Mouse (Mus musculus) brain, embryonic 18.5 days (tissue): ENCODE measurements around the gene Slc22a14.

Source experiments
- DNase-seq: peaks from one replicate; pipeline ENCODE4 v3.0.0-alpha.2; 2012; ENCODE audit warnings: low read depth, low spot score

Gene Slc22a14

DNA sequence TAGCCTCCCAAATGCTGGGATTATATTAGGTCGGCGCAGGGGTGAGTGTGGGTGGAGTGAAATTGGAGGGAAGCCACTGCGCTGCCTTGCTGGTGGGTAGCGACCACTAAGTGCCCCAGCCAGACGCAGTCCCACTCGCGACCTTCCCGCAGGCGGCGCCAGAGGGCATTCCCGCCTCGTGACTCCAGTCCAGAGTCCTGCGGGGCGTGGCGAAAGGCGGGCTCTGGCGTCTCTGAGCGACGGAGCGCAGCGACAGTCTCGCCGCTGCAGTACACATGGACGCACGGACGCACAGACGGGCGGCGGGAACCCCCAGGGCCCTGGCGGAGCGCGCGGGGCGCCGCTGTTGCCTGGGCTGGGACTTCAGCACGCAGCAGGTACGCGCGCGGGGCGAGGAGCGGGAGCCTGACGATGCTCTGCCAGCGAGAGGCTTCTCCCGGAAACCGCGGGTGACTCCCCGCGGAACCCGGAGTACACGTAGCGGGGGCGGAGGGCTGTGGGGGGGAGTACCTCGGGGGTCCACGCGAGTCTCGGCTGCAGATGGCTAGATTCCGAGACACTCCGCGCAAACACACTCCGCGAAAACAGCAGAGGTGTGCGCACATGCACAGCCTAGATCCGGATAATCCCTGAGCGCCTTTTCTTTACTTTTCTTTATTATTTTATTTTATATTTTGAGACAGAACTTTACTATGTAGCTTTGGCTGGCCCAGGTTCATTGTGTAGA is 7.9 kb downstream of the Slc22a14 start, which contains the start of gene Xylb:
Gene Xylb (plus strand): TSS at position 51 of the 727 bp plus-strand sequence.
- DNase-seq: peak; percentile 42

DNA sequence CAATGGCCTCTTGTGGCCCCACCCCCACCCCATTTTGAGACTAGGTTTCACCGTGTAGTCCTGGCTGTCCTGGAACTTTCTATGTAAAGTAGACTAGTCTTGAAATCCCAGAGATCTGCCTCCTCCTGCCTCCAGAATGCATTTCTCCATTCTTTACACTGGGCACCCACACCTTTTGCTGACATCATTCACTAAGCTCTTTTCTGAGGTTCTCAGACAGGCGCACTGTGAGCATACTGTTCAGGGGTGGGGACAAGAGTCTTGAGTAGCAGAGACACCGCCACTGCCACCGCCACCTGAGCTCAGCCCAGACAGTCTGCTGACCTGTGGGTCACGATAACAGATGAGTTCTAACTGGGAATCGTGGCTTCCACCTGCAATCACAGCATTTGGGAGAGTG is 9.4 kb downstream of the Slc22a14 start:
- DNase-seq: no peak

DNA sequence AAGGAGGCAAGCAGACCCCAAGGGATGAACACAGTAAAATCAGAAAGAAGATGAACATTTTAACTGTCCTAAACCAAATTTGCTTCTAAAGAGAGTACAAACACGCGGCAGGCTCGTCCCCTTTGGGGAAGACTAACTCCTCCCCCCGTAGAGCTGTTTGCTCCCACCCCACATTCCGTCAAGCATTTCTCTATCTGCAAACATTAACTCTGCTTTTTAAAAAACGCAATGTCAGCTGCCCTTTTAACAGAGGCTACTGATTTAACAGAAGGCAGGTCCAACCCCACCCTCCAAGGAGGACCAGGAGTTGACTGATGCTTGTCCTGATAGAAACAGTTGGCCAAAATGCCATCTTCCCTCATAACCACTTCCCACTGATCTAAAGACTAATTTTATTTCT is 11.4 kb downstream of the Slc22a14 start:
- no peak for DNase-seq

DNA sequence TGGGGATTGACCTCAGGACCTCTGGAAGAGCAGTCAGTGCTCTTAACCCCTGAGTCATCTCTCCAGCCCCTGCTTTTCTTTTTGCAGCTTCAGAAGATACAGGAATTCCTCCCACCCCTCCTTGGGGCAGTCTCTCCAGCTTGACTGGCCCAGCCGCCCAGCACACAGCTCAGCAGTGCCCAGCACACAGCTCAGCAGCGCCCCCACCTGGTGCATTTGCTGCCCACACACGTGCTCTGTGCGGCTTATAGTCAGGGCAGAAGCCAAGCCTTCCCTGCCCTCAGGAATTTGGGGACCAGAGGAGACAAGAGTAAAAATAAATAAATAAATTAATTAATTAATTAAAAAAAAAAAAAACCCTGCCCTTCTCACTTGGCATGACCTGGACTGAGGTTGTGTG is 13.3 kb downstream of the Slc22a14 start:
- no peak for DNase-seq

DNA sequence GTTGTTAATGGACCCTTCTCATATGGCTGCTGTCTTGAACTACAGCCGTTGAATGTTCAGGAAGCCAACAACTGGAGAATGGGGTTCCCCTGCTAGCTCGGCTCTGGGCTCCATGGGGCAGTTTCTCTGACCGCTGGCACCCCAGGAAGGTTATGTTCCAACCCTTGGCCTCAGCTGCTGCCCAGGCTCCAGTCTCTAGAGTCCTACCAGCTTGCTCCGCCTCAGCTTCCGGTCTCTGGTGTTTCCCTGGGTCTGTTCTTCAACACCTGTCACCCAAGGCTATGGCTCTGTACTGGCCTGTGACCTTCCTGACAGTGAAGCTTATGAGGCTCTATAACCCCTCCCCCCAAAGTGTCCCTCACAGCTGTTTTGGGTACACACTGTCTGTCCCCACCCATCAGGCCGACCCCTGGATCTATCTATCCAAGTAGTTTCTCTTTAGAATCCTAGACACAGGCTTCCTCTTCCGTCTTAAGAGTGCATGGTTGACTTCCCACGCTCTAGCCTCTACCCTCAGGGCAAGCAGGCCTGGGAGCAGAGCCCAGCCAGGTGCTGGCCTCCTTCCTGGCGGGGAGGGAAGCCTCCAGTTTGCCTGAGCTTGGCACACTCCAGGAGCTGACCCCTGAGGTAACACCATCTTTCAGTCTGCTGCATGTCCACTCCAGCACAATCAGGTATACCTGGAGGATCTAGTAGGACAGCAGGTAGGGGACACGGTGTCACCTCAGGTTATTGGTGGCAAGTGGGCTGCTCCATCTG is 14.2 kb downstream of the Slc22a14 start:
- no peak for DNase-seq

DNA sequence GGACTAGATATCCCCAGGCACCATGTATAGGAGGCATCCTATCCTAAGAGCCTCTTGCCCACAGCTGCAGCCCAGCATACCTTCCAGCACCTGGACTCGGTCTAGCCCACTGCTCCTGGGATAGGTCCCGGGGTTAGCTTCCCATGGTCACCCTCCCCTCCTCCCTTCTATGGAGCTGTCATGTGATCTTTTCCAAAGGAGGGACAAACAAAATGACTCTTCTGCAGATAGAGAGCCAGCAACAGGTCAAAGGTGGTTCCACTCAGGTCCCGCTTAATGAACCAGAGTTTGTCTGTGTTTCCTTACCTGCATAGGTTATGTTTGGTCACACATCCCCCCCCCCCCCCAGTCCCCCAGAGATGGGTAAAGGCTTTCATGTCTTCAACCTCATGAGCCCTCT is 14.8 kb downstream of the Slc22a14 start:
- DNase-seq: no peak

DNA sequence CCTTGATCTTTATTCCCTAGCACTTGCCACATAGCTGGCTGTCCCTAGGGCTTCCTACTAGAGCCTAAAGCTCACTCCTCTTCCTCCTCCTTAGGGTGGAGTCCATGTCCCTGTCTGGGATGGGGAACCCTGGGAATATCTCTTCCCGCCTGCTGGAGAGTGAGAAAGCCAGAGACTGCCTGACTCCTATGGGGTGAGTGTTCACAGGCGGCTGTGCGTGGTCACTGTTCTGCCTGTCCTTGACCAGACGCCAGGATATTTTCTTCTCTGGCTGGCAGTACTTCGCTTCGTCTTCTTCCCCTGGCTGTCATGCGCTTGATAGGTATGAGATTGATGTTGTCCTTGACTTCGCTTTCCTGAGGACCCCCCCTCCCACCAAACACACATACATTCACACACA is 19.0 kb downstream of the Slc22a14 start:
- no peak for DNase-seq

DNA sequence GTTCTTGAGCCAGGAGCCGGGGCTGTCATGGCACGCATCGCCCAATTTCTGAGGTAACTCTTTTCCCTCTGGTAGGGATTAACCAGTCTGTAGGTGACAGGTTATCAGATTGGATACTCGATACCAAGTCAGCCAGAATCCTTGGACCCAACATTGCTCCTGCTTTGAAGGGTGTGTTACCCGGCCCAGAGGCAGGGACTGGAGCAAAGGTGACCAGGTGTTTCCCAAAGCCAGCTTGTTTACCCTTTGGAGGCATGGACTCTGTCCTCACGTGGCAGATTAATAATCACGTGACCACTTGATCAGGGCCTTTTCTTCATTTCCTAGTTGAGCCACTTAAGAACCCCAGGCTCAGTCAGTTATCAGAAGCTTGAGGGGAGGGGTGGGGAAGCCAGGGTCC is 22.6 kb downstream of the Slc22a14 start:
- DNase-seq: no peak

DNA sequence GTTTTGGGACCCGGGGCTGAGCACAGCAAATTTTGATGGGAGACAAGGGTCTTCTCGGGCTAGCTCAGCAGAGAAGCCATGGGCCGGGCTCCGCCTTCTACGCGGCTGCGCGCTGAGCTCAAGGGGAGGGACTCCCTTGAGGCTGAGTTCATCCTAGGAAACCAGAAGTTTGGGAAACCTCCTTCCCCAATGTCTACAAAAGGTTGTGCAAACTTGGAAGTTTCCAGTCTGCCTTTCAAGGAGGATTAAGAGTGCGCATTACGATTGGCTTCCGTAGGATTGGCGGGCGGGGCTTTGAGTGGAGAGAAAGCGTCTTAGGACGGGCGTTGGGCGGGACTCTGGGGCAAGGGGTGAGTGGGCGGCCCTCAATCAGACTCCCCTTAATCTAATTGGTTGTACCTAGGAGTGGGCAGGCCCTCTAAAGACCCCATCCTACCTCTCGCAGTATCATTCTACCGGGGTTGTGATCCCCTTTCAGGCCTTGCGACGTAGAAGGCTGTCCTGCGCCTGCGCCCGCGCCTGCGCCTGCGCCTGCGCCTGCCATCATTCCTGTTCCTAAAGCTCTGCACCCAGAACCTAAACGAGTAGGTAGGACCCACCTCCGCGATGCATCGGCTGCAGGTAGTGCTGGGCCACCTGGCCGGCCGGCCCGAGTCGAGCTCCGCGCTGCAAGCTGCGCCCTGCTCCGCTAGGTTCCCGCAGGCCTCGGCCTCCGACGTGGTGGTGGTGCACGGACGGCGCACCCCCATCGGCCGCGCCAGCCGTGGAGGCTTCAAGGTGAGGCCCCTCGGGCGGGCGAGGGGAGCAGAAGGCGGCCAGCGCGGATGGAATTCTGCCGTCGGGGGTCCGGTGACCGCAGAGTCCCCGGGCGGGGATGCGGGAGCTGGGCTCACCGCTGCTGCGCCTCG is 24.2 kb downstream of the Slc22a14 start, which contains the start of gene Myd88:
Gene Myd88 (minus strand): TSS at position 503 of the 908 bp plus-strand sequence.
- DNase-seq: peak; percentile 95

DNA sequence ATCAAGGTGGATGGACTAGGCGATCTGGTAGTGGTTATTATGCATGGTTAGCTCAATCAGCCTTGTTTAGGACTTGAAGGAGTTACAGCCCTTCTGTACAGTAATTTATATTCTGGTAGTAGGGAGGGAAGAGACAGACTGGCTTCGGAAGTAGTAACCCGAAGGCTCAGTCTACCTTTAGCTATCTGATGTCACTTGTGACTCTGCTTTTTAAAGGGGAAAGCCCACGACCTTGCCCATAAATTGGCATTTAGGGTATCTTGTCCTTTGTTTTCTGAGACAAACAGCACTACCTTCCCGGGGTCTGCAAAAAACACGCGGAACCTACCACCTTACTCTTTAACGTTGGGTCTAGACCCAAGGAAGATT is 25.2 kb downstream of the Slc22a14 start:
- DNase-seq: no peak

DNA sequence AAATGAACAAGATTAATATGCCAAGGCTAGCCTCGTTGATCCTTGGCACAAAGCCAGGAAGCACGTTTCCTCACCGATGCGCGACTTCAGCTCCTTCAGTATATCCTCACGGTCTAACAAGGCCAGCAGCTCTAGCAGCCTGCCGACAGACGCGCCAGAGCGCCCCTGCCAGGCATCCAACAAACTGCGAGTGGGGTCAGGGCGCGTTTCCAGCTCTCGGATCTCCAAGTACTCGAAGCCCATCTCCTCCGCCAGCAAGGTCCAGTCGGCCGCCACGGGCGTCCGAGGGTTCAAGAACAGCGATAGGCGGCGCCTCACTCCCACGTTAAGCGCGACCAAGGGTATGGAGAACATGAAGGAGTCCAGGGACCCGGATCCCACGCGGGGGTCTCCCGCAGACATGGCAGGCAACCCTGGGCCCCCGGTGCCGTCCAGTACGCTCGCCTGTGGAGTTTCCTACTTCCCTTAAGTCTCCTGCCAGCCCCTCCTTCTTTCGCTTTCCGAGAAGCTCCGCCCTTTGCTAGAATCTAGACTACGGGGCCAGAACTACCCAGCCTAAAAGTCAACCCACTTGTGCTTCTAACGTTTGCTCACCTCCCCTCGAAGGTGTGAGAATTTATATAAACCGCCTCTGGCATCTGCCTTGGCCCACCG is 25.7 kb downstream of the Slc22a14 start, which contains the start of gene Acaa1a:
Gene Acaa1a (plus strand): TSS at position 119 of the 654 bp plus-strand sequence.
- DNase-seq: no peak

DNA sequence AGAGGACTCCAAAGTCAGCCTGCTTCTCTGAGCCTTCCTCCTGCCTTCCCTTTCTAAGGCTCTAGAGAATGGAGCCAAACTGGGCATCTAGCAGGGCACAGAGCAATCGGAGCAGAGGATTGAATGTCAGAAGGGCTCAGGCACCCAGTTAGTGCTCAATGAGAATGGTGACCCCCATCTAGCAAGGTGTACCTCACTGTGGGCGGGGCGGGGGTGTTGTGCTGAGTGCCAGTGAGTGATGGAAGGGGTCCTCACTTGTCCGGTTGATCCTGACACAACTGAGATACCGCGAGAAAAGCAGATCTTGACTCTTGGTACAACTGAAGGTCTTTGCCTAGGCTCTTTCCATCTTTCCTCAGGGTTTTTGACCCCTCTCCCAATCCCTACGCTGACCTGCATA is 26.2 kb downstream of the Slc22a14 start:
- DNase-seq: no peak

DNA sequence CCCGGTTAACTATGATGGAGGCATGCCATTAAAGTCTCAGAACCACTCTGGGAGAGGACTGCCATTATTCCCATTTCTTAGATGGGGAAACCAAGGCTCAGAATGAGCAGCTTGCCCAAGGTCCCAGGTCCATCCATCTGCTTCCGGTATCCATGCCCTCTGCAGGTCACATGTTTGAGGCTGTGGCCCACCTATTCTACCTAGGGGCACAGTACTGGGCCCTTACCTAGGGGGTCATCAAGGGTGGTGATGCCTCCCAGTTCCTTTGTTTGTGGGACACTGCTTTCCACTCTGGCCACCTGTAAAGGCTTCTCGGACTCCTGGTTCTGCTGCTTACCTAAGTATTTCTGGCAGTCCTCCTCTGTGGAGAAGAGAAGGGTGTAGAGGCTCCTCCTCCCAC is 27.0 kb downstream of the Slc22a14 start:
- DNase-seq: no peak

DNA sequence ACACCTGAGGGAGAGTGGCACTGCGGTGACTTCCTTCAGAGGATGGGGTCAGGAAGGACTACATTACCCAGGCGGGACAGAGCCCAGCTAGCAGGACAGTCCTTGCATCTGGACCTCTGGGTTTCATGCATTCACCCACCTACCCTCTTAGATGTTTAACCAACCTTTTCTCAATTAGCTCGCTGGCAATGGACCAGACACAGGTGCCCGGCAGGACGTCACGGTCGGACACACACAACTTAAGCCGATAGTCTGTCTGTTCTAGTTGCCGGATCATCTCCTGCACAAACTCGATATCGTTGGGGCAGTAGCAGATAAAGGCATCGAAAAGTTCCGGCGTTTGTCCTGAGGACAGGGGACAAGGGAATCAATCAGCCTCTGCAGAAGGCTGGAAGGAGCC is 27.5 kb downstream of the Slc22a14 start:
- DNase-seq: no peak

DNA sequence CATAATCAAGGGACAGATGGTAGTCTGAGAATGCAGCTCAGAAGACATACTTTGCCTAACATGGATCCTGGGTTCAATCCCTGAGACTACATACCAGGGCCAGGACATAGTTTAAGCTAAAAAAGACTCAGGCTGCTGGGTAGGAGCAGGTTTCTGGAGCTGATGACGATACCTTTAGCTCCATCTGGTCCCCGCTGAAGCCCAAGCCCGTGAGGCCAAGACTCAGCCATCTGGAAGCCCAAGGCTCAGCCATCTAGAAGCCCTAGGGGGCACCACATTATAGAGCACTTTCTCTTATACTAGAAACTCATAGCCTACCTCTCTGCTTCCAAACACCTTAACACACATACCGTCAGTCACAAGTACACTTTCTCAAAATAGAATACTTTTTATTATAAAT is 29.8 kb downstream of the Slc22a14 start:
- no peak for DNase-seq

DNA sequence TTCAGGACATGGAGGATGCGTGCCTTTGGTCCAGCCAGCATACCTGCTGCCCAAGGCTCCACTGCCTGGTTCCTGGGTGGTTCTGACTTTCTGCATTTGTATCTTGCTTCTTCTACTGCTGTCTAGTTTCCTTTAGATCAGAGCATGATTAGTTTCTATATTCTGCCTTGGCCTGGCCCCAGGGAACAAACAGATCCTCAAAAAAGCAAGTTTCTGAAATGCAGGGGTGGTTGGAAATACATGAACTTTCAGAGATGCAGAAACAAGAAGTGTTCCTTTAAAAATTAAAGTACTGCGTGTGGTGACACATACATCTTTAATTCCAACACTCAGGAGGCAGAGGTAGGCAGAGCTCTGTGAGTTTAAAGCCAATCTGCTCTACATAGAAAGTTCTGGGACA is 30.5 kb downstream of the Slc22a14 start:
- DNase-seq: no peak

DNA sequence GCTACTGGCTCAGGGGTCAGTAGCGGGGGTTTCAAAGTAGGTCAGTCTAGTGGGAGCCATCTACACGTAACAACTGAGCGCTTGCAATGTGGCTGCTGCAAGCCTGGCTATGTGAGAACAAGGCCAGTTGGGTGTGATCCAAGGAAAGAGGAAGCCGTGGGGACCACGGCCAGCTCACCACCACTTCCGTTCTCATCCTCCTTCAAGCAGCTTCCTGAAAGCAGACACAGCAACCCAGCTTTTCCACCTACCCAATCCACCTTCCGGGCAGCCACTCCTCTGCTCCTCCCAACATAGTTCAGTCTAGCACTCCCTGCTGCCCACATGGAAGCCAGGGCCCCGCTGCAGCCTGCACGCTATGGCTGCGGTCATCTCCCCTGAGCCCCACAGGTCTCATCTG is 31.0 kb downstream of the Slc22a14 start:
- DNase-seq: no peak

DNA sequence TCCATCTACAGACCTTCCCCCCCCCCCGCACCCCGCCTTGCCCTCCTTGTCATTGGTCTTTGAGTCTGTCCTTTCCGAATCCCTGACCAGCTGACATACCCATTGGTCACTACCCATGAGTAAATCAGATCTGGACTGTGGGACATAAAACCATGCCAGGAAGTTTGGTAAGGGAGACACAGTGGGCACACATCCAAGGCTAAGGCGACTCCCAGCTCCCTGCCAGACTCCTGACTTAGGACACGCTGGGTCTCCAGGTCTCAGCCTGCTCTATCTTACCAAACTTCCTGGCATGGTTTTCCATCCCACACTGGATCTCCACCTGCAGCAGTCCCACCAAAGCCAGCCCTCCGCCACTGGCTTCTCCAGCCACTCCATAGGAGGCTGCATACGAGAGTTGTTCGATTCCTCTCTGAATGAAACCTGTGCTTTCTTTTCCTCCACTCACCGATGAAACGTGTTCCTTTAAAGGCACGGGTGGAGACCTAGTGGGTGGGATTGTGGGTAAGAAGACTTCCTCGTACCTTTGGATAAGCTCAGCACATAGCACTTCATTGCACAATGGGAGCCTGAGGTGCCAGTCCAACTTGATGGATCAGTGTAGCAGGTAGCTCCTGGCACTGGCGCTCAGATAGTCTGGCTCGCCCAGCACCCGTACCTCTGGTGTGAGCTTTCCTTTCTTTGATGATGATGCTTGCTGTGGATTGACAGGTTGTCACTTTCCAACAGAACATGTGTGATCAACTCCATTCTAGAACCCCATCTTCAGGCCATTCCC is 35.0 kb downstream of the Slc22a14 start:
- no peak for DNase-seq

DNA sequence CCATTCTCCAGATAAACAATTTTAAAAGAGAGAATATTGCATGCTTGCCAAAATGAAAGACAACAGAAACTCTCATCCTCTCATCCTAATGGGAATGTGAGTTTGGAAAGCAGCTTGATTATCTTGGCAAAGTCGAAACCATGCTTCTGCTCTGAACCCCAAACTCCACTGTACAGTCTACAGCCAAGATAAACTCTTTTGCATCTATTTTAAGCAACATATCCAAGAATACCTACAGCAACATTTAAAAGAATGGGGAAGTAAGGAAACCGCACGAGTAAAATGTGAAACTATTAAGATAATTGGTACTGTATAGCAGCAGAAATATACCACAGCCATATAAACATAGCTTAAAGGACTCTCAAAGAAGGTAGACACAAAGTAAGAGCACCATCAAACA is 36.9 kb downstream of the Slc22a14 start:
- DNase-seq: no peak

DNA sequence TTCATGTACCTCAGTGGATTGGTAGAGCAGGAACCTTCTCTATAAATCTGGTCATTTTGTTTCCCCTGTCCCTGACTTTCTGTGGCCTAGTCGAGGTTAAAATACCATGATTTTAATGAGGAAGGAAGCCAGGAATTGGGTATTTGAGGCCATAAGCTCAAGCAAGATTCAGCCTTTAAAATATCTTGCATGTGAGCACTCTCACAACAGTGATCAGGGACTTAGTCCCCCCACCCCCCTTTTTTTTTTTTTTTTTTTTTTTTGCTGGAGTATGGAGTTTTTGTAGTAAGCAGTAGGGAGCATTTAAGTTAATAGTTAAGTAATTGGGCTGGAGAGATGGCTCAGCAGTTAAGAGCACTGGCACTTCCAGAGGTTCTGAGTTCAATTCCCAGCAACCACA is 41.2 kb downstream of the Slc22a14 start:
- DNase-seq: no peak

DNA sequence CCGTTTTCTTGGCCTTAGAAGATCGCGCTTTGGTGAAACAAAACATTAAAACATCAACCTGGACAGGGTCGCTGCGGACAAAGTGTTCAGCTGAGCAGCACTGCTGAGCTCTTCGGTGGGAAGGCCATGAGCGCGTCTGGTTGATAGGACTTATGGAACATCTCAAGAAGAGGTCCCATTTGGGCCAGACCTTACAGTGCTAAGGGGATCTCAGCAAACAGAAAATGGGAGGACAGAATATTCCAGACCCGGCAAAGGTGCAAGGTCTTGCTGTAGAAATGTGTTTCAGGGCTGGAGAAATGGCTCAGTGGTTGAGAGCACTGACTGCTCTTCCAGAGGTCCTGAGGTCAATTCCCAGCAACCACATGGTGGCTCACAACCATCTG is 42.1 kb downstream of the Slc22a14 start:
- DNase-seq: no peak
